Mouse (Mus musculus): ENCODE results near the gene Gm17660. TPM values are rescaled to one million over a fixed set of nuclear protein-coding genes. Genes with fewer than 3 reads are reported as not detected.

The Gm17660 gene
- polyA plus RNA-seq, 1 experiment, result not detected

DNA sequence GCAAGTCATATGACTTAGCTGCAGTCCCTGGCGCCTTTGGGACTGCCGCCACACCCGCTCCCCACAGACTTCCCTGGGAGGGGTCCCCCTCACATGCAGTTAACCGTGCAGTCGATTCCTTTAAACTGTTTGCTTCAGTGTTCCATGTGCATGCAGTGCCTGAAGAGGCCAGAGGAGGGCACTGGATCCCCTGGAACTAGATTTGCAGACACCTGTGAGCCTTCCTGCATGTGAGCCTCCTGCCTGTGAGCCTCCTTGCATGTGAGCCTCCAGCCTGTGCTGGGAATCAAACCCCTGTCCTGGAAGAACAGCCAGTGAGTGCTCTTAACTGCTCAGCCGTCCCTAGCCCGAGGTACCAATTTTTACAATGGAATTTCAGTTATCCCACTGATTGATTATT lies 8.7 kb downstream of the Gm17660 start:
- TF ChIP-seq POLR2A (IDR thresholded peaks at IDR 0.05; ENCODE audit: insufficient read depth, low read depth, low read length), result no peak
- 0 out of 2 replicates have a peak, but pooled peaks have one; percentile 7 for TF ChIP-seq CTCF (IDR thresholded peaks at IDR 0.05; ENCODE audit: insufficient read depth, low read depth, low read length)
- no peak overlapping the region for H3K4me3 ChIP-seq (ENCODE audit: insufficient read depth, low read depth, low read length)
- H3K27ac ChIP-seq (ENCODE audit: insufficient read depth, low read depth, low read length), result no peak overlapping the region
- WGBS, result 83% methylated on average over 7 of the region's 7 CpGs
- peaks cover 3% of the 10 kb centered on the region for H3K4me1 ChIP-seq (ENCODE audit: control insufficient read depth, insufficient read depth, low read length)

DNA sequence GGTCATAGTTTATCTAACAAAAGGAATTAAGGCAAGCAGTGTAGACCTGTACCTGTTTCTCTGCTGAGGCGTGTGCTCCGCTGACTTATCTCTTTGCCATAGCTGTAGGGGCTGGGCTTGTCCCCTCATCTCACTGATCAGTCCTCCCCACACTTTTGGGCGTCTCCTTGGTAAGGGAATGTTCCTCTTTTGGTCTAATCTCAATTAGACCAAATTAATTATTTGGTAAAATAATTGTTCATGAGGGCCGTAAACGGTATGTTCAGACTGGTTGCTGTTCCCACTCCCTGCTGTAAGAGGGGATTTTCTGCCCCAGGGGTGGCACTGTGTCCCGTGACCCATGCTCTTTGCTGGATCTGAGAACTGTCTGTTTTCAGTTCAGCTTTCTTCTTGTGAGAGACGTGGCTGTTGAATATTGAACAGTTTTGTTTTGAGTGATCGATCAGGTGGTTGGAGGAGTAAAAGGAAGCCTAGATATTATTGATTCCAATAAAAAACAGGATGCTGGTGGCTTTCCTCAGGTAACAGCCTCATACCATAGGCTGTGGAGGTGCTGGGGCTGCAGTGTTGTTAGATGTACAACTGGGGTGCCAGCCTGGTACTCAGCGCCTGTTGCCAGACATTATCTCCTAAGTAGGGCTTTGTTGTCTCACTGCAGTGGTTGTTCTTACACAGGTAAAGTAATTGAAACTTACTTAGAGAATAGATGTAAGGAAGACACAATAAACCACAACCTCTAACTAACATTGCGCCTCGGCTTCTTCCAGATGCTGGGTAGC lies 14.4 kb downstream of the Gm17660 start:
- 76% methylated on average over 11 of the region's 11 CpGs for WGBS

DNA sequence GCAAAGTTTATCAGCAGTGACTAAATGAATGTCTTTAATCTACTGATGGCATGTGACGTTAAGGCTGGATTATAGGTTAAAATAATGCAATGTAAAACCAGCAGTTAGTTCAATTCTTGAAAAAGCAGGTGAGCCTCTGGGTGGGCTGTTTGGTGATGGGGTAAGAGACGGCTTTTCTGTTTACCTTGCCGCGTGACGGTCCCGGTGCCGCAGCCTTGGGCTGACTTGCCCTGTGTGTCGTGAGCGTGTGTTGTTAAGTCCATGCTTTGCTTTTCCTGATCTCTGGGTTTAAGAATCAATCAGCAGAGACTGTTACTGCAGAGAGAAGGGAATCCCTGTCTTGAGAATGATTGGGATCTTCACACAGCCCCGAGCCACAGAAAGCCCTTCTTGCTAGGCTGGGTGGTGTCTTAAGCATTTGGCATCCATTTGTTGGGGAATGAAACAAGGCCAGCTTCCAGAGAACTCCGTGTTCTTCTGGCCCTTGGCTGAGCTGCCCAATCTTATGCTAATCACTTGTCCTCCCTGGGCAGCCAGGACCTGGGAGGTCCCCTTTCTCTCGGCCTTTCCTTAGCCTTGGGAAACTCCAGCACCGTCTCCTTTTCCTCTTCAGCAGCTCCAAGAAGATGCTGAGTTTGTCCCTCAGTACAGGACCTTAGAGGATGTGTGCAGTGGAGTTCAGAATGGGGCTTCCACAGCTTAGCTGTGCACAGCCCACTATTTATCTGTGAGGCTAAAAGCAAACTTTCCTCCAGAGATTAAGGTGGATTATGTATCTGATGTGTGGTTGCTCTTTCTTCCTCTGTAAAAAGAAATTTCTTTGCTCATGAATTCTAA lies 15.3 kb downstream of the Gm17660 start:
- no peak for TF ChIP-seq POLR2A (IDR thresholded peaks at IDR 0.05; ENCODE audit: insufficient read depth, low read depth, low read length)
- TF ChIP-seq CTCF (IDR thresholded peaks at IDR 0.05; ENCODE audit: insufficient read depth, low read depth, low read length), result no peak
- Histone ChIP-seq H3K4me1 (ENCODE audit: control insufficient read depth, insufficient read depth, low read length) (peaks cover 6% of the 10 kb centered on the region; the same call in 1 of the 2 replicates), H3K4me3 (ENCODE audit: insufficient read depth, low read depth, low read length) (no peak overlapping the region), H3K27ac (ENCODE audit: insufficient read depth, low read depth, low read length) (peak overlapping the region; percentile 25)
- WGBS, result 72% methylated on average over 13 of the region's 13 CpGs

More for the DNA sequence above, 14.4 kb downstream of the Gm17660 start:
- TF ChIP-seq CTCF (IDR thresholded peaks at IDR 0.05; ENCODE audit: insufficient read depth, low read depth, low read length) (no peak), POLR2A (IDR thresholded peaks at IDR 0.05; ENCODE audit: insufficient read depth, low read depth, low read length) (no peak)
- H3K4me1 ChIP-seq (ENCODE audit: control insufficient read depth, insufficient read depth, low read length), result peaks cover 6% of the 10 kb centered on the region; the same call in 1 of the 2 replicates
- H3K4me3 ChIP-seq (ENCODE audit: insufficient read depth, low read depth, low read length), result no peak overlapping the region
- peak overlapping the region; percentile 25; the same call in 1 of the 2 replicates for H3K27ac ChIP-seq (ENCODE audit: insufficient read depth, low read depth, low read length)

DNA sequence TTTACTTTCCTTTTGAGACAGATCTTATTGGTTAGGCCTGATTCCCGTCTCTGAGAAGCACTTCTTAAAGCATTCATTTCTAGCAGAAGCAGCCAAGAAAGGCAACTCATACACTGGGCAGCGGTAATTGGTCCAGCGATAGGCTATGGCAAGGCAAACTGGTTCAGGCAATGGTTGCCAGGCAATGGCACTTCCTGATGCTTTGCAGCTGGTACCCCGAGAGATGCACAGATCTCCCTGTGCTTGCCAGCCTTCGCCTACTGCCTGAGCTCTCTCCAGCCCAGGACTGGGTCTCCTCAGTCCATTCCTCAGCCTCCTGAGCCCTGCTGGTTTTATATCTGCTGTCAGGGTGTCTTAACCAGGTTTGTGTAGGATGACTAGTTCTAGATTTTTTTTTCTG lies 17.0 kb downstream of the Gm17660 start:
- no peak for TF ChIP-seq CTCF (IDR thresholded peaks at IDR 0.05; ENCODE audit: insufficient read depth, low read depth, low read length)
- no peak for TF ChIP-seq POLR2A (IDR thresholded peaks at IDR 0.05; ENCODE audit: insufficient read depth, low read depth, low read length)
- Histone ChIP-seq H3K4me3 (ENCODE audit: insufficient read depth, low read depth, low read length) (no peak overlapping the region), H3K4me1 (ENCODE audit: control insufficient read depth, insufficient read depth, low read length) (peaks cover 10% of the 10 kb centered on the region; the same call in 1 of the 2 replicates), H3K27ac (ENCODE audit: insufficient read depth, low read depth, low read length) (0 out of 2 replicates have a peak overlapping the region, but pooled peaks have one; percentile 64)
- WGBS, result 39% methylated on average over 5 of the region's 5 CpGs

DNA sequence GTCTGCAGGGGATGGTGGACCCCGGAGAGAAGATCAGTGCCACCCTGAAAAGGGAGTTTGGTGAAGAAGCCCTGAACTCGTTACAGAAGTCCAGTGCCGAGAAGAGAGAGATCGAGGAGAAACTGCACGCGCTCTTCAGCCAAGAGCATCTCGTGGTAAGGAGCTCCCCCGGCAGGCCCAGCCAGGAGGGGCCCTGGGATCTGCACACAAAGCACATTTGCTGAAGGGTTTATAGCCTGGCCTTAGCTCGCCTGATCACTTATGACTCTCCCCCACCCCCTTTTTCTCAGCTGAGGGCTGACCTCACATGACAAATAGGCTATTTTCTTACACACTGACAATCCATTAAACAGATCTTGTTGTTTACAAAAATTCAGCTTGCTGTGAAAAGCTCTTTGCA lies 17.8 kb downstream of the Gm17660 start:
- TF ChIP-seq CTCF (IDR thresholded peaks at IDR 0.05; ENCODE audit: insufficient read depth, low read depth, low read length), result no peak
- TF ChIP-seq POLR2A (IDR thresholded peaks at IDR 0.05; ENCODE audit: insufficient read depth, low read depth, low read length), result no peak
- Histone ChIP-seq H3K4me1 (ENCODE audit: control insufficient read depth, insufficient read depth, low read length) (peaks cover 10% of the 10 kb centered on the region; the same call in 1 of the 2 replicates), H3K27ac (ENCODE audit: insufficient read depth, low read depth, low read length) (peak overlapping the region; percentile 58; the same call in 1 of the 2 replicates), H3K4me3 (ENCODE audit: insufficient read depth, low read depth, low read length) (no peak overlapping the region)
- 50% methylated on average over 9 of the region's 9 CpGs for WGBS

DNA sequence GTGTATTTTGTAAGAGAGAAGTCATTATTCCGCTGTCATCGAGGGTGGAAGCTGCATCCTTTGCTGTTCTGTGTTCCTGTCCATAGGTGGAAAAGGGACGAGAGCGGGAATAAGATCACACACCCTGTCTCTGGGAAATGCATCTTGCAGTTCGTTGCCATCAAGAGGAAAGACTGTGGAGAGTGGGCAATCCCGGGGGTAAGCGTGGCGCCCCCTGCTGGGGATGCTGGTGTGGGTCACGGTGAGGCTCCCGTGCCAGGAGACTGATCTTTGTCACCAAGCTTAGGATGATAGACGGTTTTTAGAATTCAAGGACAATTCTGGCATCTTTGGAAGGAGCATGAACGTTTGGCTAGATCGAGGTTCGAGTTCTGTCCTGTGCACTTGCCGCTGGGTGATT lies 19.4 kb downstream of the Gm17660 start:
- no peak overlapping the region for H3K27ac ChIP-seq (ENCODE audit: insufficient read depth, low read depth, low read length)
- WGBS, result 62% methylated on average over 15 of the region's 15 CpGs
- no peak for TF ChIP-seq POLR2A (IDR thresholded peaks at IDR 0.05; ENCODE audit: insufficient read depth, low read depth, low read length)
- TF ChIP-seq CTCF (IDR thresholded peaks at IDR 0.05; ENCODE audit: insufficient read depth, low read depth, low read length), result peak; percentile 60
- no peak overlapping the region for H3K4me3 ChIP-seq (ENCODE audit: insufficient read depth, low read depth, low read length)
- H3K4me1 ChIP-seq (ENCODE audit: control insufficient read depth, insufficient read depth, low read length), result peaks cover 11% of the 10 kb centered on the region; the same call in 1 of the 2 replicates

DNA sequence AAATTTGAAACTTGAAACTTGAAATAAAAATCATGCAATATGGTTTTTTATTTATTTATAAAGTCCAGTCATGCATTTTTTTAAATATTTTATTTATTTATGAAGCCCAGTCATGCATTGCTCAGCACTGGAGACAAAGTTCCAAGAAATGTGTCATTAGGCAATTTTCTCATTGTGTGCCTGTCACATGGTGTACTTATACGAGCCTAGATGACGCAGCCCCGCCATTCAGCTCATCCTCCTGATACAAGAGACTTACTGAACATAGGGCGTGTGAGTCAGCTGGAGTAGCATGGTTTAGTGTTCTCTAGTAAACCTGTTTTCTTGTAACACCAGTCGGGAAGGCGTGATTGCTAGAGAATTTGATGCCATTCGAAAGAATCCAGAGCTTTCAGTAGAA lies 21.1 kb downstream of the Gm17660 start:
- WGBS, result 80% methylated on average over 7 of the region's 7 CpGs
- H3K27ac ChIP-seq (ENCODE audit: insufficient read depth, low read depth, low read length), result no peak overlapping the region
- peaks cover 16% of the 10 kb centered on the region; the same call in 1 of the 2 replicates for H3K4me1 ChIP-seq (ENCODE audit: control insufficient read depth, insufficient read depth, low read length)
- no peak overlapping the region for H3K4me3 ChIP-seq (ENCODE audit: insufficient read depth, low read depth, low read length)
- no peak for TF ChIP-seq CTCF (IDR thresholded peaks at IDR 0.05; ENCODE audit: insufficient read depth, low read depth, low read length)
- no peak for TF ChIP-seq POLR2A (IDR thresholded peaks at IDR 0.05; ENCODE audit: insufficient read depth, low read depth, low read length)

DNA sequence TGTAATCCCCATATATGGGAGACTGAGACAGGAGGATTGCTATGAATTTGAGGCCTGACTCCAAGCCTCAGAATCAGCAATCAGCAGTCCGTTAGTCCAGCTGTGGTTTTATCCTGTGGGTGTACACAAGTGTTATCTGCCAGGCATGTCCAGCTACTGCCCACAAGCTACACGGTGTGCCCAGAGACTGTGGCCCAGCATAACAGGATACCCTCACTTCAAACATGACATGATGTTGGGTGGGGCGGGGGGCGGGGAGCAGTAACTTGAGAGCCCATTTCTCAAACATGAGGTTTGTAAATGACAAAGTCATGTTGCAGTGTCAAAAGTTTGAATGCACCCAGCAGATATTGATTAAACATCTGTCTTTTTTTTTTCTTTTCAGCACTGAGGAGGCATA lies 21.6 kb downstream of the Gm17660 start:
- 93% methylated on average over 4 of the region's 4 CpGs for WGBS
- Histone ChIP-seq H3K4me3 (ENCODE audit: insufficient read depth, low read depth, low read length) (no peak overlapping the region), H3K27ac (ENCODE audit: insufficient read depth, low read depth, low read length) (no peak overlapping the region), H3K4me1 (ENCODE audit: control insufficient read depth, insufficient read depth, low read length) (peaks cover 16% of the 10 kb centered on the region; the same call in 1 of the 2 replicates)
- TF ChIP-seq POLR2A (IDR thresholded peaks at IDR 0.05; ENCODE audit: insufficient read depth, low read depth, low read length), result no peak
- TF ChIP-seq CTCF (IDR thresholded peaks at IDR 0.05; ENCODE audit: insufficient read depth, low read depth, low read length), result no peak

Measured in olfactory bulb, adult 2 months (tissue).